Mouse (Mus musculus): ENCODE measurements around the gene Txndc5.

- TF ChIP-seq CTCF (IDR thresholded peaks at IDR 0.05; ENCODE audit: low read depth) (no peak), EP300 (IDR thresholded peaks at IDR 0.05; ENCODE audit: low read depth) (0 out of 2 replicates have a peak, but pooled peaks have one; percentile 11)
Measured at GRCm38 (mm10) chr13:38525261-38525660, 3.4 kb downstream of the Txndc5 start.

Measured in liver, postnatal 0 days (tissue).